Mouse (Mus musculus) C3H10T1/2 (cell line): Measurements from ENCODE around the gene Rabgap1l. TPM values are rescaled to one million over a fixed set of nuclear protein-coding genes. Genes with fewer than 3 reads are reported as not detected.

ENCODE experiments used
- polyA plus RNA-seq, 2 experiments: library from polyadenylated mRNA; unstranded; fragments of >200 nt; fragmentation: generic; extraction: Trizol; gene quantifications; one replicate each; pipeline ENCODE4 v1.2.1; 2012; ENCODE audit warnings: missing spikeins in 2 of 2

The Rabgap1l gene
- 1 to 10 TPM in 1 of 2 experiments, under 1 TPM in 1; 0.36 to 4.7 TPM for polyA plus RNA-seq

GRCm38 (mm10) chr1:160792686-160793355 is at the start of gene Rabgap1l:
Rabgap1l (minus strand) TSS chr1:160793211.

GRCm38 (mm10) chr1:160212703-160213669 is 580.0 kb downstream of the Rabgap1l start, which contains the start of gene Cacybp:
Cacybp (minus strand) TSS chr1:160212875.

GRCm38 (mm10) chr1:160194529-160195336 is 598.3 kb downstream of the Rabgap1l start, which contains the start of gene Mrps14:
Mrps14 (plus strand) TSS chr1:160195215.

Other genes starting within 250 kb of the Rabgap1l start
- 1 to 10 TPM in 1 of 2 experiments, under 1 TPM in 1; 0.33 to 2.0 TPM for gene Rc3h1, start 113.2 kb upstream of the Rabgap1l start, polyA plus RNA-seq
- gene Serpinc1, start 185.4 kb upstream of the Rabgap1l start, polyA plus RNA-seq: under 1 TPM; 0.05 to 0.84 TPM
- 1 to 10 TPM in 1 of 2 experiments, under 1 TPM in 1; 0.07 to 1.2 TPM for gene Zbtb37, start 241.6 kb upstream of the Rabgap1l start, polyA plus RNA-seq